Mouse (Mus musculus) limb, embryonic 15.5 days (tissue): ENCODE measurements at regions not wholly inside any gene's neighbourhood (a gene's known extent, or its start where the extent isn't known, plus 50 kb on each side); places are given as distances from the start of the nearest gene placed in this dataset.
A peak's percentile ranks its signal among the peaks of the same experiment; 100 is the strongest.

Source experiments
- ATAC-seq: fragments of 200-750 bp; cut with Nextera tagmentation; 2 replicates; pipeline ENCODE4 v1.8.0; 2017; ENCODE audit warnings: low read depth, moderate TSS enrichment; ENCODE audit not compliant: insufficient number of reproducible peaks, low FRiP score, low TSS enrichment
- H3K27ac ChIP-seq: fragments of 300-500 bp; sonication (generic); 2 replicates; pipeline ENCODE4 v1.5.1; 2015; ENCODE audit warnings: moderate library complexity, mild to moderate bottlenecking, inconsistent platforms
- H3K27me3 ChIP-seq: fragments of 300-500 bp; sonication (generic); 2 replicates; pipeline ENCODE4 v1.6.1; 2015; ENCODE audit warnings: inconsistent platforms
- H3K36me3 ChIP-seq: fragments of 300-500 bp; sonication (generic); 2 replicates; pipeline ENCODE4 v1.6.1; 2015; ENCODE audit warnings: inconsistent platforms
- H3K4me1 ChIP-seq: fragments of 300-500 bp; sonication (generic); 2 replicates; pipeline ENCODE4 v1.6.1; 2015; ENCODE audit warnings: inconsistent platforms
- H3K4me2 ChIP-seq: fragments of 300-500 bp; sonication (generic); 2 replicates; pipeline ENCODE4 v1.6.1; 2015; ENCODE audit warnings: mild to moderate bottlenecking, inconsistent platforms
- H3K4me3 ChIP-seq: fragments of 300-500 bp; sonication (generic); 2 replicates; pipeline ENCODE4 v1.5.1; 2015; ENCODE audit warnings: mild to moderate bottlenecking, inconsistent platforms
- H3K9ac ChIP-seq: fragments of 300-500 bp; sonication (generic); 2 replicates; pipeline ENCODE4 v1.6.1; 2015; ENCODE audit warnings: inconsistent platforms
- H3K9me3 ChIP-seq: fragments of 300-500 bp; sonication (generic); 2 replicates; pipeline ENCODE4 v1.6.1; 2016; ENCODE audit warnings: inconsistent platforms
- WGBS: fragments of 180-500 bp; shearing (Covaris S2); methylation state at CpG from one replicate; pipeline ENCODE4 v1.1.7; 2015; 5-methylcytosine and 5-hydroxymethylcytosine counted together

- no peak overlapping the region for H3K27ac ChIP-seq
- no peak overlapping the region for H3K9ac ChIP-seq
- H3K9me3 ChIP-seq = no peaks in the 10 kb centered on the region
- no peaks in the 10 kb centered on the region for H3K4me1 ChIP-seq
- no peaks in the 10 kb centered on the region for H3K36me3 ChIP-seq
- no peak overlapping the region for H3K4me2 ChIP-seq
- no peak overlapping the region for H3K4me3 ChIP-seq
- no peaks in the 10 kb centered on the region for H3K27me3 ChIP-seq
- ATAC-seq = no peak
Observed at GRCm38 (mm10) chr13:48083807-48084206, 177.2 kb upstream of the Id4 start.

GRCm38 (mm10) chr13:48094275-48095035, 166.6 kb upstream of the Id4 start:
- H3K4me3 ChIP-seq = no peak overlapping the region
- H3K27ac ChIP-seq = no peak overlapping the region
- no peaks in the 10 kb centered on the region for H3K9me3 ChIP-seq
- no peak overlapping the region for H3K4me2 ChIP-seq
- 79% methylated on average over 16 of the region's 16 CpGs for WGBS
- no peaks in the 10 kb centered on the region for H3K4me1 ChIP-seq
- ATAC-seq = no peak
- H3K36me3 ChIP-seq = no peaks in the 10 kb centered on the region
- no peaks in the 10 kb centered on the region for H3K27me3 ChIP-seq
- H3K9ac ChIP-seq = no peak overlapping the region

- ATAC-seq = no peak
- Histone ChIP-seq H3K9ac (no peak overlapping the region), H3K9me3 (no peaks in the 10 kb centered on the region), H3K4me2 (no peak overlapping the region), H3K4me3 (no peak overlapping the region), H3K4me1 (no peaks in the 10 kb centered on the region), H3K36me3 (no peaks in the 10 kb centered on the region), H3K27me3 (no peaks in the 10 kb centered on the region), H3K27ac (no peak overlapping the region)
- WGBS = 77% methylated on average over 8 of the region's 8 CpGs
Observed at GRCm38 (mm10) chr13:48102156-48102555, 158.9 kb upstream of the Id4 start.

- H3K27ac ChIP-seq = no peak overlapping the region
- no peak overlapping the region for H3K9ac ChIP-seq
- H3K9me3 ChIP-seq = no peaks in the 10 kb centered on the region
- H3K27me3 ChIP-seq = no peaks in the 10 kb centered on the region
- H3K4me3 ChIP-seq = no peak overlapping the region
- H3K4me2 ChIP-seq = no peak overlapping the region
- no peak for ATAC-seq
- no peaks in the 10 kb centered on the region for H3K4me1 ChIP-seq
- no peaks in the 10 kb centered on the region for H3K36me3 ChIP-seq
- 47% methylated on average over 7 of the region's 7 CpGs for WGBS
Observed at GRCm38 (mm10) chr13:48102576-48102975, 158.5 kb upstream of the Id4 start.

- H3K27me3 ChIP-seq = no peaks in the 10 kb centered on the region
- no peak overlapping the region for H3K27ac ChIP-seq
- H3K9me3 ChIP-seq = no peaks in the 10 kb centered on the region
- H3K4me1 ChIP-seq = no peaks in the 10 kb centered on the region
- H3K4me3 ChIP-seq = no peak overlapping the region
- ATAC-seq = no peak
- H3K4me2 ChIP-seq = no peak overlapping the region
- no peaks in the 10 kb centered on the region for H3K36me3 ChIP-seq
- WGBS = 36% methylated on average over 6 of the region's 6 CpGs
- no peak overlapping the region for H3K9ac ChIP-seq
Observed at GRCm38 (mm10) chr13:48104766-48105165, 156.3 kb upstream of the Id4 start.

- Histone ChIP-seq H3K4me1 (no peaks in the 10 kb centered on the region), H3K4me2 (no peak overlapping the region), H3K9me3 (no peaks in the 10 kb centered on the region), H3K36me3 (no peaks in the 10 kb centered on the region), H3K27ac (no peak overlapping the region), H3K9ac (no peak overlapping the region), H3K4me3 (no peak overlapping the region), H3K27me3 (no peaks in the 10 kb centered on the region)
- ATAC-seq = no peak
- 71% methylated on average over 5 of the region's 5 CpGs for WGBS
Observed at GRCm38 (mm10) chr13:48106946-48107345, 154.1 kb upstream of the Id4 start.

GRCm38 (mm10) chr13:48115890-48116289, 145.1 kb upstream of the Id4 start:
- no peaks in the 10 kb centered on the region for H3K36me3 ChIP-seq
- no peak overlapping the region for H3K9ac ChIP-seq
- 83% methylated on average over 7 of the region's 7 CpGs for WGBS
- ATAC-seq = no peak
- H3K4me2 ChIP-seq = no peak overlapping the region
- no peaks in the 10 kb centered on the region for H3K9me3 ChIP-seq
- no peaks in the 10 kb centered on the region for H3K4me1 ChIP-seq
- no peak overlapping the region for H3K4me3 ChIP-seq
- H3K27me3 ChIP-seq = no peaks in the 10 kb centered on the region
- no peak overlapping the region for H3K27ac ChIP-seq

- Histone ChIP-seq H3K27ac (no peak overlapping the region), H3K4me2 (no peak overlapping the region), H3K27me3 (no peaks in the 10 kb centered on the region), H3K36me3 (no peaks in the 10 kb centered on the region), H3K9me3 (no peaks in the 10 kb centered on the region), H3K4me3 (no peak overlapping the region), H3K9ac (no peak overlapping the region), H3K4me1 (peaks cover 11% of the 10 kb centered on the region)
- 50% methylated on average over 6 of the region's 6 CpGs for WGBS
- ATAC-seq = no peak
Observed at GRCm38 (mm10) chr13:48126582-48126981, 134.4 kb upstream of the Id4 start.

- Histone ChIP-seq H3K9me3 (no peaks in the 10 kb centered on the region), H3K27me3 (no peaks in the 10 kb centered on the region), H3K4me1 (peaks cover 16% of the 10 kb centered on the region), H3K27ac (no peak overlapping the region), H3K4me3 (peak overlapping the region; percentile 17), H3K4me2 (peak overlapping the region; percentile 36), H3K9ac (no peak overlapping the region), H3K36me3 (no peaks in the 10 kb centered on the region)
- ATAC-seq = no peak
- 3% methylated on average over 17 of the region's 17 CpGs for WGBS
Observed at GRCm38 (mm10) chr13:48130724-48131123, 130.3 kb upstream of the Id4 start.

- no peak for ATAC-seq
- H3K4me2 ChIP-seq = no peak overlapping the region
- WGBS = 38% methylated on average over 5 of the region's 5 CpGs
- H3K36me3 ChIP-seq = no peaks in the 10 kb centered on the region
- peaks cover 16% of the 10 kb centered on the region for H3K4me1 ChIP-seq
- H3K27me3 ChIP-seq = no peaks in the 10 kb centered on the region
- H3K9ac ChIP-seq = no peak overlapping the region
- peak overlapping the region; percentile 27; the same call in 1 of the 2 replicates for H3K27ac ChIP-seq
- no peaks in the 10 kb centered on the region for H3K9me3 ChIP-seq
- no peak overlapping the region for H3K4me3 ChIP-seq
Observed at GRCm38 (mm10) chr13:48131681-48132080, 129.3 kb upstream of the Id4 start.

GRCm38 (mm10) chr13:48145976-48146375, 115.1 kb upstream of the Id4 start:
- WGBS = 91% methylated on average over 5 of the region's 5 CpGs
- Histone ChIP-seq H3K9ac (no peak overlapping the region), H3K27me3 (no peaks in the 10 kb centered on the region), H3K9me3 (no peaks in the 10 kb centered on the region), H3K4me2 (no peak overlapping the region), H3K4me3 (no peak overlapping the region), H3K27ac (no peak overlapping the region), H3K36me3 (no peaks in the 10 kb centered on the region), H3K4me1 (no peaks in the 10 kb centered on the region)
- no peak for ATAC-seq

GRCm38 (mm10) chr13:48147061-48147460, 114.0 kb upstream of the Id4 start:
- Histone ChIP-seq H3K9me3 (no peaks in the 10 kb centered on the region), H3K4me1 (no peaks in the 10 kb centered on the region), H3K27ac (no peak overlapping the region), H3K36me3 (no peaks in the 10 kb centered on the region), H3K4me2 (no peak overlapping the region), H3K4me3 (no peak overlapping the region), H3K9ac (no peak overlapping the region), H3K27me3 (no peaks in the 10 kb centered on the region)
- no peak for ATAC-seq
- WGBS = 83% methylated on average over 7 of the region's 7 CpGs

- no peak overlapping the region for H3K4me2 ChIP-seq
- no peaks in the 10 kb centered on the region for H3K36me3 ChIP-seq
- H3K27ac ChIP-seq = no peak overlapping the region
- no peak for ATAC-seq
- no peak overlapping the region for H3K4me3 ChIP-seq
- H3K9ac ChIP-seq = no peak overlapping the region
- WGBS = 69% methylated on average over 7 of the region's 7 CpGs
- no peaks in the 10 kb centered on the region for H3K4me1 ChIP-seq
- no peaks in the 10 kb centered on the region for H3K27me3 ChIP-seq
- no peaks in the 10 kb centered on the region for H3K9me3 ChIP-seq
Observed at GRCm38 (mm10) chr13:48153248-48153647, 107.8 kb upstream of the Id4 start.
